Mouse (Mus musculus): ENCODE measurements around the gene Retnlb. TPM values are rescaled to one million over a fixed set of nuclear protein-coding genes. Genes with fewer than 3 reads are reported as not detected.

Retnlb gene
- total RNA-seq, 4 experiments from 2014 or later: not detected

Other genes with a start within 250 kb of the Retnlb start
- gene Trat1, start 44.8 kb upstream of the Retnlb start, total RNA-seq (2022): not detected
- 1 to 10 TPM in 3 of 4 experiments, under 1 TPM in 1; 0.47 to 5.3 (median 2.0) TPM for gene Retnla, start 25.7 kb downstream of the Retnlb start, total RNA-seq (2022)
- 1 to 10 TPM in 1 of 4 experiments, under 1 TPM in 2, not detected in 1; 0.65 to 3.2 (median 0.97) TPM for gene Retnlg, start 55.8 kb downstream of the Retnlb start, total RNA-seq (2022)
- gene Dzip3, start 177.3 kb downstream of the Retnlb start, total RNA-seq (2022): 10 to 100 TPM in 1 of 4 experiments, 1 to 10 TPM in 3; 6.7 to 10.4 (median 8.1) TPM
- 1 to 10 TPM in 2 of 4 experiments, under 1 TPM in 2; 0.54 to 1.5 (median 1.00) TPM for gene Cip2a, start 177.3 kb downstream of the Retnlb start, total RNA-seq (2022)
- gene Myh15, start 240.6 kb downstream of the Retnlb start, total RNA-seq (2022): not detected